In genomic region chr6:86917231-86917630, GRCm38 (mm10) we compare ENCODE assay signal across 10 mouse cellular contexts.
DNase-seq lines count a peak whose midpoint lies in the region; ATAC-seq lines count a peak whose summit lies in the region.
"Had no signal": no experiment of that assay in that cellular context is flagged by ENCODE, and none has a peak within 500 bp of the region (broad histone marks: within the 10 kb centered on the region; RNA-seq: fewer than 3 reads in every experiment).

No protein-coding gene starts in this region.

- H3K27ac ChIP-seq in heart, embryonic 10.5 days: no peak overlapping the region
- no peak overlapping the region for H3K27ac ChIP-seq in forebrain, embryonic 12.5 days

- intact Hi-C loops in heart, postnatal 25 days (cut with DNase I): no loop called here

- WGBS in heart, embryonic 10.5 days: 73% methylated on average over 4 of the region's 4 CpGs
- WGBS in forebrain, embryonic 12.5 days: 83% methylated on average over 4 of the region's 4 CpGs

- H3K36me3 ChIP-seq in heart, embryonic 10.5 days: no peaks in the 10 kb centered on the region
- H3K36me3 ChIP-seq in forebrain, embryonic 12.5 days (replicated peaks): no peaks in the 10 kb centered on the region; the same call in 1 of the 2 replicates
- H3K36me3 ChIP-seq: limb, embryonic 13.5 days had no signal

- H3K27me3 ChIP-seq in heart, embryonic 10.5 days (ENCODE audit: insufficient read depth, poor library complexity, severe bottlenecking): no peaks in the 10 kb centered on the region
- H3K27me3 ChIP-seq in forebrain, embryonic 12.5 days: no peaks in the 10 kb centered on the region
- H3K27me3 ChIP-seq: CH12.LX; limb, embryonic 13.5 days had no signal

- H3K9ac ChIP-seq in forebrain, embryonic 12.5 days: no peak overlapping the region
- H3K9ac ChIP-seq: limb, embryonic 13.5 days had no signal

- H3K4me3 ChIP-seq in heart, embryonic 10.5 days: no peak overlapping the region
- no peak overlapping the region for H3K4me3 ChIP-seq in forebrain, embryonic 12.5 days (replicated peaks)
- H3K4me3 ChIP-seq: limb, embryonic 13.5 days had no signal

- no peak for ATAC-seq in forebrain, embryonic 12.5 days (ENCODE audit: low FRiP score)

- H3K4me2 ChIP-seq in forebrain, embryonic 12.5 days: no peak overlapping the region
- H3K4me2 ChIP-seq: limb, embryonic 13.5 days had no signal

- peaks cover 32% of the 10 kb centered on the region for H3K4me1 ChIP-seq in heart, embryonic 10.5 days
- H3K4me1 ChIP-seq in forebrain, embryonic 12.5 days: no peaks in the 10 kb centered on the region

- peak; percentile 95 for DNase-seq in heart, adult 11 months
- DNase-seq in heart, embryonic 10.5 days (ENCODE audit: low spot score): no peak
- peak; percentile 41 for DNase-seq in fibroblast of lung, adult 2 months (ENCODE audit: low read depth)
- DNase-seq in heart, postnatal 25 days (ENCODE audit: low spot score): peak; percentile 20
- peak; percentile 43 to 47 for DNase-seq in right cerebral cortex, adult 2 months (ENCODE audit: low spot score in 2 of 2)
- DNase-seq in retina, embryonic 14.5 days (ENCODE audit: low spot score): no peak
- no peak for DNase-seq in B cell, adult 2 months

- no peaks in the 10 kb centered on the region for H3K9me3 ChIP-seq in heart, embryonic 10.5 days
- H3K9me3 ChIP-seq in forebrain, embryonic 12.5 days: no peaks in the 10 kb centered on the region
- H3K9me3 ChIP-seq: limb, embryonic 13.5 days had no signal

Comparison
In these comparisons a context has a peak if more than half of its experiments do, and no peak if none do; other contexts are left out.
1. DNase-seq: peak in heart, adult 11 months (single experiment), fibroblast of lung, adult 2 months (single experiment), heart, postnatal 25 days (single experiment) and right cerebral cortex, adult 2 months (2 of 2); none in heart, embryonic 10.5 days (single experiment), retina, embryonic 14.5 days (single experiment) and B cell, adult 2 months (0 of 2).